Mouse (Mus musculus) heart, adult 9 months (tissue): ENCODE results near the gene Rgl1.

ENCODE experiments used
- DNase-seq, 2 experiments: peaks; one replicate each; pipeline ENCODE4 v3.0.0; 2022; ENCODE audit warnings: low spot score in 2 of 2

The Rgl1 gene

GRCm38 (mm10) chr1:152615987-152616776 lies 150.0 kb downstream of the Rgl1 start:
- no peak for DNase-seq

- no peak for DNase-seq
Measured at GRCm38 (mm10) chr1:152614743-152615380, 151.3 kb downstream of the Rgl1 start.

GRCm38 (mm10) chr1:152613158-152613857 lies 152.8 kb downstream of the Rgl1 start:
- no peak for DNase-seq

GRCm38 (mm10) chr1:152612535-152613157 lies 153.5 kb downstream of the Rgl1 start:
- peak in 1 of 2 experiments; percentile 67 for DNase-seq

GRCm38 (mm10) chr1:152609547-152609946 lies 156.6 kb downstream of the Rgl1 start:
- no peak for DNase-seq

GRCm38 (mm10) chr1:152609006-152609405 lies 157.1 kb downstream of the Rgl1 start:
- no peak for DNase-seq

GRCm38 (mm10) chr1:152607765-152608164 lies 158.4 kb downstream of the Rgl1 start:
- no peak for DNase-seq

- DNase-seq, result no peak
Measured at GRCm38 (mm10) chr1:152606727-152607126, 159.4 kb downstream of the Rgl1 start.

- peak in 1 of 2 experiments; percentile 59 for DNase-seq
Measured at GRCm38 (mm10) chr1:152605895-152606625, 160.1 kb downstream of the Rgl1 start.

GRCm38 (mm10) chr1:152604147-152604546 lies 162.0 kb downstream of the Rgl1 start:
- DNase-seq, result peak in 1 of 2 experiments; percentile 42

- no peak for DNase-seq
Measured at GRCm38 (mm10) chr1:152603628-152604027, 162.5 kb downstream of the Rgl1 start.

- DNase-seq, result no peak
Measured at GRCm38 (mm10) chr1:152600494-152600893, 165.7 kb downstream of the Rgl1 start.

GRCm38 (mm10) chr1:152599347-152599746 lies 166.8 kb downstream of the Rgl1 start:
- peak; percentile 75 to 78 for DNase-seq

GRCm38 (mm10) chr1:152594690-152595089 lies 171.5 kb downstream of the Rgl1 start:
- DNase-seq, result peak in 1 of 2 experiments; percentile 73

GRCm38 (mm10) chr1:152593831-152594549 lies 172.2 kb downstream of the Rgl1 start:
- no peak for DNase-seq

- DNase-seq, result no peak
Measured at GRCm38 (mm10) chr1:152593382-152593781, 172.8 kb downstream of the Rgl1 start.

GRCm38 (mm10) chr1:152592609-152593008 lies 173.5 kb downstream of the Rgl1 start:
- DNase-seq, result peak; percentile 52 to 71

- no peak for DNase-seq
Measured at GRCm38 (mm10) chr1:152591746-152592498, 174.2 kb downstream of the Rgl1 start.

GRCm38 (mm10) chr1:152590321-152590720 lies 175.8 kb downstream of the Rgl1 start:
- no peak for DNase-seq
